Mouse (Mus musculus) induced T-regulatory cell, adult 2 months (primary cell): ENCODE data around the gene Hsd17b6.

Source experiments
- DNase-seq: peaks from one replicate; pipeline ENCODE4 v3.0.0-alpha.2; 2012; ENCODE audit warnings: low read depth

Hsd17b6 gene

GRCm38 (mm10) chr10:128005479-128005878 is 1.9 kb downstream of the Hsd17b6 start:
- DNase-seq, result no peak

DNA sequence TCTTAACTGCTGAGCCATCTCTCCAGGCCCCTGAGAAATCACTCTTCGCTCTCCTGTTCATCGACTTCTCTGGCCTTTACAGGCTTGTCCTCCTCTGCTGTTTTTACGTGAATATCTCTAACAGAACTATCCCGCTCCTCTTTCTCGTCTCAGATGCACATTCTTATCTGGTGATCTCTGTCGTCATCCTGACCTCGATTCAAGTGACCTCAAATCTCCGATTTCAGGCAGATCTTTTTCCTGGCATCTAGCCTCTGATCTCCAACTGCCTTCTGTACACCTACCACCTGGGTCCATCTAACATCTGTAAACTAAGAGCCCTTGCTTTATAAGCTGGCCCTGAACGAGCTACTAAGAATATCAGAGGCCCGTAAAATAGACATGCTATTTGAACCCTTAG is 2.5 kb downstream of the Hsd17b6 start:
- DNase-seq, result peak; percentile 22

GRCm38 (mm10) chr10:128003281-128003801 is 4.1 kb downstream of the Hsd17b6 start:
- DNase-seq, result no peak

GRCm38 (mm10) chr10:127998260-127998659 is 9.2 kb downstream of the Hsd17b6 start:
- DNase-seq, result peak; percentile 43

GRCm38 (mm10) chr10:127996690-127997089 is 10.7 kb downstream of the Hsd17b6 start:
- no peak for DNase-seq

DNA sequence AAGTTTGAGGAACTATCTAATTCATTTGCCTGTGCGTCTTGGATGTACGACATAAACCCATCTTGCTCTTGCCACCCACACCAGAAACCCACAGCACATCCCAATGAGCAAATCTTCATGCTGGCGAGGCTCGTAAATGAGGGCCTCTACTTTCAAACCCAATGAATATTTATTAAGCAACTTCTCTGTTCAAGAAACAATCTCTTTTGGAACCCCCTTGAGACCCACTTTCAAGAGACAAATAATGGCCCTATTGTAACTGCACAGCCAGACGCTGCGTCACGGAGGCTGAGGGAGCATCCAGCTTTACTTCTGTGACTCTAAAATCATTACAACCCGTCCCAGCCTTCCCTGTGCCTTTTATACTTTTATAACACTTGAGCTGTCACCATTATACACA is 21.8 kb downstream of the Hsd17b6 start:
- no peak for DNase-seq

- no peak for DNase-seq
These were observed 22.8 kb downstream of the Hsd17b6 start for GRCm38 (mm10) chr10:127984650-127985049.

DNA sequence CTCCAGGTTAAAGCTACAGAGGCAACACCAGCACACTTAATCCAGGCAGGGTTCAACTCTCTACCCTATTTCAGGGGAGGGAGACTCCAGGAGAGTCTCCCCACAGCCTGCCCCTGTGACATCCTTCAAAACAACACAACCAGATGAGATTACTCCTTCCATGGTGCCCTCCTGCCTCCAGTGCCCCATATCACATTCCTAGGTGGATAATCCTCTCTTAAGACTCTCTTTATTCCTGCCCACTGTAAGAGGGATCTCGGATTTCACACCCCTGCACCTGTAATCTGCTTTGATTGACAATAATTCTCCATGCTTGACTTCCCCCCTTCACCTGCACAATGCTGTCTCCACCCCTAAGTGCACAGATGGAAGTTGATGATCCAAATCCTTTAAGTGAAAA is 31.9 kb downstream of the Hsd17b6 start:
- DNase-seq, result no peak

DNA sequence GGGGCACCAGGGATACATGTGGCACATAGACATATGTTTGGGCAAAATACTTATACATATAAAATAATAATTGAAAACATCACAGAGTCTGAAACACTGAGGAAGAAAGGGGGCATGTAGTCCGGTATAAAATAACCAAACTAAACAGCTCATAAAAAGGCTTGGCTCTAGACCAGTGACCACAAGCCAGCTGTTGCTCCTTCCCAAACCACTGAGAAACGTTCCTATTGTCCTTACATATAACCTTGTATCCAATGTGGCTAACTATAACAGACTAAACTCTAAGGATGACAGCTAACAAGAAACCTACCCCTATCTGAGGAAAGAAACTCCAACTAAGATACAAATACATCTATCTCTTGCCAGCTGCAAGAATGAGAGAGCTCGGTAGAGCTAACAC is 33.3 kb downstream of the Hsd17b6 start:
- DNase-seq, result no peak

DNA sequence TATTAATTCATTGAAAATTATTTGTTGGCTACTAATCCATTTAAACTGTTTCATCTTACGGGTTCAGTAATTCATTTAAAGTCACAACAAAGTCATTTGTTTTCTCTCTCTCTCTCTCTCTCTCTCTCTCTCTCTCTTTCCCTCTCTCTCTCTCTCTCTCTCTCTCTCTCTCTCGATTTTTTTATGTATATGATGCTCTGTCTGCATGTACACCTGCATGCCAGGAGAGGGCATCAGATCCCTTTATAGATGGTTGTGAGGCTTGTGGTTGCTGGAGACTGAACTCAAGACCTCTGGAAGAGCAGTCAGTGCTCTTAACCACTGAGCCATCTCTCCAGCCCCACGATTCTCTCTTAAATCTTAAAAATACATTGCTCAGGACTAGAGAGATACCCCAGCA is 36.3 kb downstream of the Hsd17b6 start:
- DNase-seq, result peak; percentile 21

- no peak for DNase-seq
These were observed 37.0 kb downstream of the Hsd17b6 start for GRCm38 (mm10) chr10:127970359-127970831.

- no peak for DNase-seq
These were observed 37.6 kb downstream of the Hsd17b6 start for GRCm38 (mm10) chr10:127969820-127970219.

DNA sequence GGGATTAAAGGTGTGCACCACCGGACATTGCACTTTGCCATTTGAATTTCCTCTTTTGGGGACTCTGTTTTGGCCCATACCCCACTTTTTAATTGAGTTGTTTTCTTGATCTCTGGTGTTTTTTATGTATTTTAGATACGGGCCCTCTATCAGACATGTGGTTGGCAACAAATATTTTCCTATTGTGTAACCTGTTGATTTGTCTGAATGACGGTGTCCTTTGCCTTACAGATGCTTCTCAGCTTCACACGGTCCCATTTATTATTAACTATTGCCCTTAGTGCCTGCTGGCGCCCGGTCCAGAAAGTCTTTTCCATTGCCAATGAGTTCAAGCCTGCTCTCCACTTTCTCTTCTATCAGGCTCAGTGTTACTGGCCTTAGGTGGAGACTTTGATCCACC is 40.9 kb downstream of the Hsd17b6 start:
- DNase-seq, result no peak

- DNase-seq, result no peak
These were observed 43.4 kb downstream of the Hsd17b6 start for GRCm38 (mm10) chr10:127964004-127964403.

DNA sequence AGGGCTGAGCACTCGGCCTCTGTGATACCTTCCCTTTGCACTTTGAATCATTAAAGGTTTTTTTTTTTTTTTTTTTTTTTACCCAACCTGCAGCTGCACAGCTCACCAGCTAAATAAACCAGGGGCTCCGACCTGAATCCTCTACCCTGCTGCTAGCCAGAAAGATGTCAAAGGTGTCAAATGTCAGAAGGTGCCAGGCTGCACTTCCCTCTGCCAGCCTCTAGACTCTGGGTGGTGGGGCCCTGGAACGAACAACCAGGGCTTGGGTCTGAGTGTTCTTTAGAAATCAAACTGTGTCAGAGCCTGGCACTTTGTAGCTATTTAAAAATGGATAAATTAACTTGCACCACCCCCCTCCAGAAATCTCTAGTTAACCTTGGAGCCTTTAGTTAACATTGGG is 45.0 kb downstream of the Hsd17b6 start:
- no peak for DNase-seq

DNA sequence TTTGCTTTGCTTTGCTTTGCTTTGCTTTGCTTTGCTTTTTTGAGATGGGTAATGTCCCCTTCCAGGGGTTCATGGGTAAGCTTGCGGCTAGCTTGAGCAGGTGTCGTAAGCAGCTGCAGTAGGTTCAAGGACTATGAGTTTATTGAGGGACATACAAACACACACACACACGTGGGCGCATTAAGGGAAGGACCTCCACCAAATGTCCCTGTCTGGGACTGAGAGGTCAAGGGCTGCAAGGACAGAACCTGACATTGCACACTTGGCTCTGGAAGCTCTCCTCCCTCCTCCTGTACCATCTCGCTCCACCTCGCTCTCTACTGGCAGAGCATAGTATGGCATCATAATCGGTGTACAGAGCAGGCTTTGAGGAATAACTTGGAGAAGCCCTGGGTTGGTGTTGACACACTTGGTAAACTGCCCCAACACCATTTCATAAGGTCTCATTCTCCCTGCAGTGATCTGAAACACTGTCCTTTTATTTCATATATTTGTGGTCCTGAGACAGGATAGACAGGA is 48.2 kb downstream of the Hsd17b6 start:
- no peak for DNase-seq

GRCm38 (mm10) chr10:127956168-127956816 is 51.1 kb downstream of the Hsd17b6 start:
- peak; percentile 77 for DNase-seq

GRCm38 (mm10) chr10:127955034-127955433 is 52.4 kb downstream of the Hsd17b6 start:
- no peak for DNase-seq

DNA sequence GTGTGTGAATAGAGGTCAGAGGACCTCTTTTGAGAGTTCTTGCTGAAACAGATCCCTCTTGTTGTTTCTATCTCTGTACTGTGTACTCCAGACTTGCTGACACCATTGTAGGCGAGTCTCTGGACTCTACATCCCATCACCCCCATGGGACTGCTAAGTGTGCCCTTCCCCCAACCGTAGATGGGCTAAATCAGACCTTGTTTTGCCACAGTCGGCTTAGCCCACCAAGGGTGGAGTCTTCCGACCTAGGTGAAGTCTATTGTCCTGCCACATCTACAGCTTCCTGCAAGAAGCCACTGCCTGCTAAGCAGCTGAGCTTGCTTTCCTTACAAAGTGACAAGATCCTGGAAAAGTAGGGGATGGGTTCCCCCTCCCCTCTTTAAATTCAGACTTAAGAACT is 55.6 kb downstream of the Hsd17b6 start:
- DNase-seq, result no peak

DNA sequence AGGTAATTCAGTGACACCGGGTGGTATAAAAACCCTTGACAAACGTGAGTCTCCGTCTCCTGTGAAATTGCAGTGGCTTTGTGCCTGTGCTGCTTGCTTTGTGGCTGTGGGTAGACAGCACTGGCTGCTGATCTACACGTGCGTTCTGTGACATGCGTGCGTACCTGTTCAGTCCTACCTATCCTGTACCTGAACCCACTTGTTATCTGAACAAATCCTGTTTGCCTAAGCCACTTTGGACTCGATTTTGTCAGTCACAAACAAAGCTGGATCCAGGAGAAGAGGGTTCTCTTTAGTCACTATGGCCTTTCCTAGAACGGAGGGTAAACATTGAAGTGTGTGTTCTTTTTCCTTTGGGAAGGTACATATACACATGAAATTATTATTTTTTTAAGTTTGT is 56.0 kb downstream of the Hsd17b6 start:
- DNase-seq, result no peak

DNA sequence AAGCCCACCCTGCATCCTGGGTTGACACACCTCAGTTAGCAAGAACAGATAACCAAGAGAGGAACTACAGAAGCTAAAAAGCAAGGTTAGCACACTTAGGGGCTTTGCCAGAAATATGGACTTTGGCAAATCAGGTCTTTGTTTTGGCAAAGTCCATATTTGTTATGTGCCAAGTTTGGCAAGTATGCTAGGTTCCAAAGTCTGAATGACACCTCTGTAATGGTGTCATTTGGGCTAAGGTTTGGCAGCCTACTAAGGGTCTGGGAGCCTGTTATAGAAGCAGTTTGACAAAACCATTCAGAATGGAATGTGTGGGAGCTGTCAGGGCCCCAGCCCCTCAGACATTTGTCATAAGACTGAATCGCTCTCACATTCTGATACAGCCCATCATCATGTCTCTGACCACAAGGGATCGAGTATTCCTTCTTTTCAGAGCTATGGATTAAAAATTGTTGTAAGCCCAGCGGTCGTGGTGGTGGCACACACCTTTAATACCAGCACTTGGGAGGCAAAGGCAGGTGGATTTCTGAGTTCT is 57.7 kb downstream of the Hsd17b6 start:
- DNase-seq, result no peak

GRCm38 (mm10) chr10:127945432-127946064 is 61.9 kb downstream of the Hsd17b6 start:
- DNase-seq, result peak; percentile 73
